Mouse (Mus musculus) midbrain, embryonic 15.5 days (tissue): Measurements from ENCODE around the gene Dazap2. TPM values are rescaled to one million over a fixed set of nuclear protein-coding genes. Genes with fewer than 3 reads are reported as not detected.
"Not testable (repeated sequence)": the region's sequence is repeated elsewhere in the genome, so short reads cannot be mapped to it uniquely, and the experiment has no call there.

ENCODE experiments used
- ATAC-seq: fragments of 200-750 bp; cut with Nextera tagmentation; replicated peaks from 2 replicates; pipeline ENCODE4 v1.8.0; 2017; ENCODE audit warnings: moderate TSS enrichment
- H3K27ac ChIP-seq: fragments of 300-500 bp; sonication (generic); 2 replicates; pipeline ENCODE4 v1.5.1; 2015; ENCODE audit warnings: mild to moderate bottlenecking, inconsistent platforms
- H3K27me3 ChIP-seq: fragments of 300-500 bp; sonication (generic); replicated peaks from 2 replicates; pipeline ENCODE4 v1.6.1; 2015; ENCODE audit warnings: inconsistent platforms
- H3K36me3 ChIP-seq: fragments of 300-500 bp; sonication (generic); replicated peaks from 2 replicates; pipeline ENCODE4 v1.6.1; 2015; ENCODE audit warnings: inconsistent platforms
- H3K4me1 ChIP-seq: fragments of 300-500 bp; sonication (generic); 2 replicates; pipeline ENCODE4 v1.6.1; 2015; ENCODE audit warnings: inconsistent platforms
- H3K4me2 ChIP-seq: fragments of 300-500 bp; sonication (generic); 2 replicates; pipeline ENCODE4 v1.6.1; 2015; ENCODE audit warnings: inconsistent platforms, mild to moderate bottlenecking, moderate library complexity
- H3K4me3 ChIP-seq: fragments of 300-500 bp; sonication (generic); 2 replicates; pipeline ENCODE4 v1.5.1; 2015; ENCODE audit warnings: mild to moderate bottlenecking, inconsistent platforms
- H3K9ac ChIP-seq: fragments of 300-500 bp; sonication (generic); 2 replicates; pipeline ENCODE4 v1.6.1; 2015; ENCODE audit warnings: mild to moderate bottlenecking, inconsistent platforms
- H3K9me3 ChIP-seq: fragments of 300-500 bp; sonication (generic); 2 replicates; pipeline ENCODE4 v1.6.1; 2016; ENCODE audit warnings: inconsistent platforms
- WGBS: fragments of 180-500 bp; shearing (Covaris S2); methylation state at CpG from one replicate; pipeline ENCODE4 v1.1.7; 2015; ENCODE audit warnings: mixed read lengths; 5-methylcytosine and 5-hydroxymethylcytosine counted together
- polyA plus RNA-seq: library from polyadenylated mRNA; unstranded; fragments of >200 nt; fragmentation: Nextera tagmentation; extraction: Ambion mirVana; gene quantifications from 2 replicates; pipeline ENCODE4 v1.2.1, GENCODE M21; 2015

The Dazap2 gene
- polyA plus RNA-seq, 1 experiment from 2014 or later: 127 TPM

DNA sequence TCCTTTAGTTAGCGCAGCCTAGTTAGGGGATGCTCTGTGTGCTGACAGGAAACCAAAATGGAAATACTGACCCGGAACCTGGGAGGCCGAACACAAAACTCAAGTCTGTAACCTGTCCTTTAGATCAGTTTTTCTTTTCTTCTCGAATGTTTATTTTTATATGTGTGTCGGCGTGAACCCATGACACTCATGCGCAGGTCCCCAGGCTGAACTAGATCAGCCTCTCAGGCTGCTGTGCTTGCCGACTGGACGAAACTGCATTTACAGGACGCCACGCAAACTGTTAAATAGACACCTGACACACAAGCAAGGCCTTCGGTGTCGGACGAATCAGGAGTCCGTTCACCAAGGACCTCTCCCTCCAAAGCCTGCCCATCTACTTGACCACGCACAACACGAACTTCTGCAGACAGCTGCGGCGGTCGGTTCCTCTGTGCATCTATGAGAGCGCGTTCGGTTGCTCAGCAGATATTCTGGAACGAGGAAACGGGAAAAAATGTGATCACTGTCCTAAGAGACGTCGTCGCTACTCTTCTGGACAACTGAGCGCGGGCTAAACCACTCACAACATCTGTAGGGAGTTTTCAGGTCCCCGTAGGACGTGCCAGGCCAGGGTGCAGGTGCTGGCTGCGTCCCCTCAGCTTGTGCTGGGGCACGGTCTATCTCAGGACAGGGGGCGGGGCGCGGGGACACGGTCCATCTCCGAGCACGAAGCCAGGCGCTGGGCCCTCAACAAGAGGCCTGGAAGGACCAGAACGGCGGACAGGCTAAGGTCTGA, 742 bp upstream of the Dazap2 start:
- Histone ChIP-seq H3K9ac (peak overlapping the region; percentile 90), H3K27me3 (no peaks in the 10 kb centered on the region), H3K4me1 (peaks cover 26% of the 10 kb centered on the region), H3K4me2 (peak overlapping the region; percentile 88), H3K27ac (peak overlapping the region; percentile 98), H3K4me3 (peak overlapping the region; percentile 95), H3K9me3 (no peaks in the 10 kb centered on the region), H3K36me3 (peaks cover 9% of the 10 kb centered on the region)
- 10% methylated on average over 43 of the region's 43 CpGs for WGBS
- peak; percentile 5 for ATAC-seq

DNA sequence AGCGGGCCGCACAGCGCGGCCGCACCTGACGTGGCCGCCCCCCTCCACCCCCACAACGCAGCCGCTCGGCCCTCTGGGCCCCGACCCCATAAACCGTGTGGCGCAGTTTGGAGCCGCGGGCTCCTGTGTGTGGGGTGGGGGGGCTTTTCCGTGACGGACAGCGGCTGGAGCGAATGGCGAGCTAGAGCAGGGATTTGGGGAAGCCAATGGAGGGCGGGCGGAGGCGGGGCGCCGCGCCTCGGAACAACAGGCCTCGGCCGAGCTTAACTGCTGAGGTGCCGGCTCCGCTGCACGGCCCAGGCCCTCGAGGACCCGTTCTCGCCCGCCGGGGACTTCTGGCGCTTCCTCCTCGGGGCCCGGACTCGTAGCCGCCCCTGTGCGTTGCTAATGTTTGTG, 674 bp downstream of the Dazap2 start:
- H3K27me3 ChIP-seq: no peaks in the 10 kb centered on the region
- peaks cover 25% of the 10 kb centered on the region for H3K4me1 ChIP-seq
- peak overlapping the region; percentile 90 for H3K9ac ChIP-seq
- H3K36me3 ChIP-seq: peaks cover 17% of the 10 kb centered on the region
- peak; percentile 90 for ATAC-seq
- no peaks in the 10 kb centered on the region for H3K9me3 ChIP-seq
- H3K27ac ChIP-seq: peak overlapping the region; percentile 98
- peak overlapping the region; percentile 82 for H3K4me2 ChIP-seq
- H3K4me3 ChIP-seq: peak overlapping the region; percentile 95
- under 1% methylated on average over 43 of the region's 43 CpGs for WGBS

DNA sequence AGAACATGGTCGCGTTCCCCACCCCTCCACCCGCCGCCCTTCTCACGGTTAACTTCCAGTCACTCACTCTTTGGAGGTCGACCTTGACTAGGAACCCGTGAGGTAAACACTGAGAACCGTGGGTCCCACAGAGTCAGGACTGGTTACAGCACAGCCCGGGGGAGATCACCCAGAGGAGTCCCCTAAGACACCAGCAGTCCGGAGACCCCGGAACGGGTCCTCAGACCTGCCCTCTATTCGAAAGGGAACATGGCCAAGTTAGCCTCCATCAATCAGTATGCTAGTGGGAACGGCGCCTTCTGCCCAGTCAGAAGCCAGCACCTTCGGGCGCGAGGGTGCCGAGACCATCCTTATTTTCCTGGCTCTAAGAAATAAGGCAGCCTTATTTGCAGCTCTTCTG, 1.1 kb downstream of the Dazap2 start:
- WGBS: 2% methylated on average over 19 of the region's 19 CpGs
- H3K27ac ChIP-seq: peak overlapping the region; percentile 98
- H3K4me3 ChIP-seq: peak overlapping the region; percentile 95
- H3K4me1 ChIP-seq: peaks cover 25% of the 10 kb centered on the region
- H3K36me3 ChIP-seq: peaks cover 19% of the 10 kb centered on the region
- no peaks in the 10 kb centered on the region for H3K27me3 ChIP-seq
- H3K9me3 ChIP-seq: no peaks in the 10 kb centered on the region
- H3K9ac ChIP-seq: peak overlapping the region; percentile 90
- peak; percentile 21 for ATAC-seq
- H3K4me2 ChIP-seq: peak overlapping the region; percentile 82

DNA sequence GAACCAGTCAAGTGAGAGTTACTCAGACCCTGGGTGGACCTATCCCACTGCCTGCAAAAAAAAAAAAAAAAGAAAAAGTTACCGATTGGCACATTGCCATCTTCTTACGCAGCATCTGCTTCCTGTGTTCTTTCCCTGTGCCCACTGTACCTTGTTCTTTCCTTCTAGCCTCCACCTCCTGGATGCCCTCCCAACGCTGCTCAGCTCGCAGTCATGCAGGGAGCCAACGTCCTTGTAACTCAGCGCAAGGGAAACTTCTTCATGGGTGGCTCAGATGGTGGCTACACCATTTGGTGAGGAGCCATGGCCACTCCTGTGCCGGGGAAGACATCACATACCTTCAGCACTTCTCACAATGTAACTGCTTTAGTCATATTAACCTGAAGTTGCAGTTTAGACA, 4.1 kb downstream of the Dazap2 start:
- 93% methylated on average over 7 of the region's 7 CpGs for WGBS
- Histone ChIP-seq H3K9ac (no peak overlapping the region), H3K4me3 (no peak overlapping the region)

DNA sequence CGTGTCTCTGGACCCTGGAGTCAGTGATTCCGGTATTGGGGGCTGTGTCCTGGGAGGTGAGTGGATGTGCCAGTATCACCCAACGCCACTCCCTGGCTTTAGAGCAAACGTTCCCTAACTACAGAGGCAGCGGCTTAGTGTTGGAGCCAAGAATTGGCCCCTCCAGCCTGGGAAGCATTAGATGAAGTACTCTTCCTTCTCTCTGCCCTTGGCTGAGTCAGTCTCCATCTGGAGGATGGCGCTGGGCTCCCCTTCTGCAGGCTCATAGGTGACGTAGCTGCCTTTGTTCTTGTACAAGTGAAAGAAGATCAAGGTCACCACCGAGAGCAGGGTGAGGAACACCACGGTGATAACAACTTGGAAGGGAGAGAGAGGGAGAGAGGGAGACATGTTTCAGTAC, 6.5 kb downstream of the Dazap2 start:
- H3K4me1 ChIP-seq, ATAC-seq, H3K27ac ChIP-seq, H3K4me2 ChIP-seq, H3K4me3 ChIP-seq, H3K9ac ChIP-seq, H3K27me3 ChIP-seq, H3K9me3 ChIP-seq: not testable (repeated sequence)
- WGBS: 70% methylated on average over 9 of the region's 9 CpGs
- peaks cover 19% of the 10 kb centered on the region for H3K36me3 ChIP-seq

More for the DNA sequence above, 4.1 kb downstream of the Dazap2 start:
- no peaks in the 10 kb centered on the region for H3K27me3 ChIP-seq
- no peaks in the 10 kb centered on the region for H3K9me3 ChIP-seq
- no peak overlapping the region for H3K27ac ChIP-seq
- H3K36me3 ChIP-seq: peaks cover 19% of the 10 kb centered on the region
- ATAC-seq: no peak
- H3K4me1 ChIP-seq: peaks cover 15% of the 10 kb centered on the region
- no peak overlapping the region for H3K4me2 ChIP-seq

DNA sequence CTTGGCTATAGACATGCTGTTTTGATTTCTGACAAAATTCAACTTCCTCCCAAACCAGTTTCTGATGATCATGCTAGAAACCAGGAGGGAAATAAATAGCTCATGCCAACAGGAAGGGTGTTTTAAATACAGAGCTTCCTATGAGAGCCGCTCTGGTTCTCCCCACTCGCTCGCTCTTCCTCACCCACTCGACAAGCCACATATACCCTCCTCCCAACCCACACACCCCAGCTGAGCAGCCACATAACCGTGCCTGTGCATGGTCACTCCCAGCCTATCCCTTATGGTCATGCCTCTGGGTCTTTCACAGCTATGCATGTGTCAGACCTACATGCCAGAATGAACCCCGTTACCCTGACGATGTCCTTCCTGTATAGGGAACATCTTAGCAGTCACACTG, 7.0 kb downstream of the Dazap2 start:
- ATAC-seq: no peak
- H3K4me3 ChIP-seq: no peak overlapping the region
- no peaks in the 10 kb centered on the region for H3K27me3 ChIP-seq
- H3K27ac ChIP-seq: no peak overlapping the region
- no peak overlapping the region for H3K4me2 ChIP-seq
- no peaks in the 10 kb centered on the region for H3K9me3 ChIP-seq
- no peak overlapping the region for H3K9ac ChIP-seq
- 87% methylated on average over 7 of the region's 7 CpGs for WGBS
- no peaks in the 10 kb centered on the region for H3K4me1 ChIP-seq
- peaks cover 19% of the 10 kb centered on the region for H3K36me3 ChIP-seq

DNA sequence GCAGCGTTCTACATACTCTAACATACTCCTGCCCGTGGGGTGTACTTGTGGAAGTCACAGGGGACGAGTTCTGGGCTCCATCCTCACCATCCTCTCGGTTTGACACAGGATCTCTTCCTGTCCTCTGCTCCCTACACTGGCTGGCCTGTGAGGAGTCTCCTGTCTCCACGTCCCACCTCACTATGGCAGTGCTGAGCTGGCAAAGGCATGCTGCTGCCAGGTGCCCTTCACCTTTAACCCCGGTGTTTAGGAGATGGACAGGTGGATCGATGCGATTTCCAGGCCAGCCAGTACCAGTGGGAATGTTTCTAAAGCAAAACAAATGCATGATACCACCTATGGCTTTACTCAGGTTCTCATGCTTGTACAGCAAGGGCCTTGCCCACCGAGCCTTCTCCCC, 8.6 kb downstream of the Dazap2 start:
- WGBS: 86% methylated on average over 9 of the region's 9 CpGs
- no peak overlapping the region for H3K9ac ChIP-seq
- H3K27me3 ChIP-seq: no peaks in the 10 kb centered on the region
- H3K36me3 ChIP-seq: peaks cover 13% of the 10 kb centered on the region; the same call in 1 of the 2 replicates
- H3K4me2 ChIP-seq: no peak overlapping the region
- no peak overlapping the region for H3K27ac ChIP-seq
- peaks cover 6% of the 10 kb centered on the region; the same call in 1 of the 2 replicates for H3K4me1 ChIP-seq
- no peak overlapping the region for H3K4me3 ChIP-seq
- H3K9me3 ChIP-seq: no peaks in the 10 kb centered on the region
- no peak for ATAC-seq

DNA sequence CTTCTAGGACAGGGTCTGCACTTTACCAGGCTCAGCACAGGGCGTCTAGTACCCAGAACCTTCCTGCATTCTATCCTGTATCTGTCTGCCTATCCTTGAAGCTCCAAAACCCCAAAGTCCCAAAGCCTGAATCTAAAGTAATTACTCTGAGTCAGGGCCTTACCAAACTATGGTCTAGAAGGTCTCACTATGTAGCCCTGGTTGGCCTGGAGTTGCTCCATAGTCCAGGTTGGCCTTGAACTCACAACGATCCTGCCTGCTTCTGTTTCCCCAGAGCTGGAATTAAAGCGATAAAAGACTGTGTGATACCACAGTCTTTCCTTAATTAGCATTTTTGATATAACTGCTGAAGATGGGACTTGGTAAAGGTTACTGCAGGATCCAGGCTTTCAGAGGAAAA, 9.3 kb downstream of the Dazap2 start:
- no peak for ATAC-seq
- H3K9me3 ChIP-seq: no peaks in the 10 kb centered on the region
- peaks cover 6% of the 10 kb centered on the region; the same call in 1 of the 2 replicates for H3K4me1 ChIP-seq
- WGBS: 85% methylated on average over 3 of the region's 3 CpGs
- H3K9ac ChIP-seq: no peak overlapping the region
- peaks cover 10% of the 10 kb centered on the region; the same call in 1 of the 2 replicates for H3K36me3 ChIP-seq
- H3K27ac ChIP-seq: no peak overlapping the region
- H3K4me3 ChIP-seq: no peak overlapping the region
- no peak overlapping the region for H3K4me2 ChIP-seq
- H3K27me3 ChIP-seq: no peaks in the 10 kb centered on the region

DNA sequence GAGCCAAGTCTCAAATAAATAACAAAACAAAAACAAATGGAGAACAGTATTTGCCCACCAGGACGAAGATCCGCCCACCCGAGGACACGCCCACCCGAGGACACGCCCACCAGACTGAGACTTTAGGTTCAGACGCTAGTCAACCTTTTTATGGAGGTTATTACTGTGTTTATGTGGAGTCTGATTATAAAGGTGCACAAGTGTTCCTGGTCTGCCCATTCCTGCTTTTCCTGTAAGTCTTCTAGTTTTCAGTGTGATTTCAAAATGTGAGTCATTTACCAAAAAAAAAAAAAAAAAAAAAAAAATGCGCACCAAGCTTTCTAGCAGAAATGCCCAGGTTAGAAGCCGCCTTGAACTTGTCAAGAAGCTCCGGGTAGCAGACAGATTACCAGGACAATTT, 12.1 kb downstream of the Dazap2 start:
- no peak overlapping the region for H3K9ac ChIP-seq
- H3K27ac ChIP-seq: no peak overlapping the region
- ATAC-seq: no peak
- no peaks in the 10 kb centered on the region for H3K36me3 ChIP-seq
- H3K9me3 ChIP-seq: no peaks in the 10 kb centered on the region
- H3K4me2 ChIP-seq: no peak overlapping the region
- no peaks in the 10 kb centered on the region for H3K27me3 ChIP-seq
- no peak overlapping the region for H3K4me3 ChIP-seq
- peaks cover 6% of the 10 kb centered on the region; the same call in 1 of the 2 replicates for H3K4me1 ChIP-seq
- WGBS: 16% methylated on average over 10 of the region's 10 CpGs

DNA sequence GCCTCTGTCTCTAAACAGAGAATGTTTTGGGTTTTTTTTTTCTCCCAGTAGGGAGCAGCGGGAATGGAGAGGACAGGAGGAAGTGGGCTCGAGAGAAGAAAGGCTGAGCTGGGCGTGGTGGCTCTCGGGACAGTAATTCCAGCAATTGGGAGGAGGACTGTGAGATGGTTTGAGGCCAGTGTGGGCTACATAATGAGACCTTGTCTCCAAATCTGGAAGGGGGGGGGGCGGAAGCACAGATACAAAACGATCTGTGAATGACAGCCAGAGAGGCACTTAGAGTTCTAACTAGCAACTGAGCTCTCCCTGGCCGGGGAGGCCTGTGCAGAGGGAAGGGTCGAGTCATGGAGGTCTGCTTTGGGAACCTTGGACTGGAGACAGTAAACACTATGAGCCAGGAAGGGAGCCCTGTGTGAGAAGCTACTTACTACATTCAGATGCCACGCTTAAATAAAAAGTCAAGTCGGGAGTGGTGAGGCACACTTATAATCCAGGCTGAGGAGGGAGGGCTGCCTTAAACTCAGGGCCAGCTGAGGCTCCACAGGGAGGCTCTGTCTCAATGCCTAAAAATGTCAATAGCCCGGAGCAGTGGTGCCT, 12.7 kb downstream of the Dazap2 start:
- Histone ChIP-seq H3K4me3 (no peak overlapping the region), H3K4me1 (peaks cover 6% of the 10 kb centered on the region; the same call in 1 of the 2 replicates), H3K27ac (no peak overlapping the region), H3K4me2 (no peak overlapping the region), H3K9ac (no peak overlapping the region), H3K36me3 (no peaks in the 10 kb centered on the region), H3K9me3 (no peaks in the 10 kb centered on the region), H3K27me3 (no peaks in the 10 kb centered on the region)
- ATAC-seq: no peak
- WGBS: 4% methylated on average over 11 of the region's 11 CpGs

DNA sequence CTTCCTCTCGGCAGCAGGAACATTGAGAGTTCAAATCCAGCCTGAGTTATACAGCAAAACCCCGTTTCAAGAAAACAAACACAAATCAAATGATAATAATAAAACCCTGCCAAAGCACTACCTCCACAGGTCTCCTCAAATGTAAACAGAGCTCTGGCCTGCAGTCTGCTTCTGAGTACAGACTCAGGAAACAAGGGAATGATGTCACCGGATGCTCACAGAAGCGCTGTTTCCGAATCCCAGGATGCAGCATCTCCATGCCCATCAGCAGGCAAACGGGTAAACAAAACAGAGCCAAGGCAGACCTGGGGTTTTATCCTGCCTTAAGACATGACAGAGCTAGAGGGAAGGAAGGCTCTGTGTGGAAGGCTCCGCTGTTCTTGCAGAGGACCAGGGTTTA, 13.6 kb downstream of the Dazap2 start:
- Histone ChIP-seq H3K4me3 (no peak overlapping the region), H3K9ac (no peak overlapping the region), H3K4me2 (no peak overlapping the region), H3K27me3 (peaks cover 7% of the 10 kb centered on the region), H3K9me3 (no peaks in the 10 kb centered on the region), H3K4me1 (peaks cover 6% of the 10 kb centered on the region; the same call in 1 of the 2 replicates), H3K27ac (no peak overlapping the region), H3K36me3 (no peaks in the 10 kb centered on the region)
- 58% methylated on average over 7 of the region's 7 CpGs for WGBS
- no peak for ATAC-seq

DNA sequence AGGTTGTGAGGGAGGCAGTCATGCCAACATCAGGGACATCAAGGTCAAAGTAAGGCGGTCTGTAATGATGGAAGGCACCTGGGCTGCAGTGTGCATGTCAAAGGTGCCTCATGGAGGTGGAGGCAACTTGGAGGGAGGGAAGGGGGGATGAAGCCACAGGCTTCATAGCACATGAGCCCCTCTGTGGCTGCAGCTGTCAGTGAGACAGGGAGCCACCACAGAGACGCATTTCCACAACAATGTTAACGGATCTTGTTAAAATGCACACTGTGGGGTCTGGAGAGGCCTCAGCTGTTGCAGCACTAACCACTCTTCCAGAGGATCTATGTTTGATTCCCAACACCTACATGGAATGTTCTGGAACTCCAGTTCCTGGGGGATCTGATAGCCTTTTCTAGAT, 15.0 kb downstream of the Dazap2 start:
- H3K4me3 ChIP-seq: no peak overlapping the region
- no peaks in the 10 kb centered on the region for H3K9me3 ChIP-seq
- peaks cover 17% of the 10 kb centered on the region for H3K27me3 ChIP-seq
- H3K36me3 ChIP-seq: no peaks in the 10 kb centered on the region
- ATAC-seq: no peak
- no peak overlapping the region for H3K9ac ChIP-seq
- H3K27ac ChIP-seq: no peak overlapping the region
- WGBS: 54% methylated on average over 3 of the region's 3 CpGs
- H3K4me2 ChIP-seq: no peak overlapping the region
- H3K4me1 ChIP-seq: peaks cover 6% of the 10 kb centered on the region; the same call in 1 of the 2 replicates
